Mouse (Mus musculus) heart, adult 8-10 months (tissue): ENCODE results near the gene Slc35e4. TPM values are rescaled to one million over a fixed set of nuclear protein-coding genes. Genes with fewer than 3 reads are reported as not detected.
"Not testable (repeated sequence)": the region's sequence is repeated elsewhere in the genome, so short reads cannot be mapped to it uniquely, and the experiment has no call there.

ENCODE experiments used
- DNase-seq: peaks from one replicate; pipeline ENCODE4 v3.0.0; 2022; ENCODE audit warnings: low spot score
- total RNA-seq, 4 experiments: library from RNA; stranded (reverse); gene quantifications; 2 replicates each; pipeline ENCODE4 v1.2.4; 2022

Slc35e4 gene
- total RNA-seq, 4 experiments from 2014 or later = 3.1 to 5.5 (median 4.3) TPM

- no peak for DNase-seq
Measured at GRCm38 (mm10) chr11:3918738-3919137, 4.3 kb upstream of the Slc35e4 start.

GRCm38 (mm10) chr11:3913316-3914108 lies 952 bp downstream of the Slc35e4 start:
- peak; percentile 94 for DNase-seq

GRCm38 (mm10) chr11:3912875-3913271 lies 1.6 kb downstream of the Slc35e4 start:
- peak; percentile 12 for DNase-seq

GRCm38 (mm10) chr11:3912100-3912874 lies 2.2 kb downstream of the Slc35e4 start:
- no peak for DNase-seq

GRCm38 (mm10) chr11:3911440-3911839 lies 3.0 kb downstream of the Slc35e4 start:
- not testable (repeated sequence) for DNase-seq

- no peak for DNase-seq
Measured at GRCm38 (mm10) chr11:3910513-3911310, 3.8 kb downstream of the Slc35e4 start.

- DNase-seq = no peak
Measured at GRCm38 (mm10) chr11:3909236-3909635, 5.2 kb downstream of the Slc35e4 start.

- no peak for DNase-seq
Measured at GRCm38 (mm10) chr11:3905446-3905845, 9.0 kb downstream of the Slc35e4 start.

GRCm38 (mm10) chr11:3904673-3905072 lies 9.8 kb downstream of the Slc35e4 start:
- DNase-seq = no peak

- DNase-seq = peak; percentile 42
Measured at GRCm38 (mm10) chr11:3903046-3903445, 11.4 kb downstream of the Slc35e4 start.

GRCm38 (mm10) chr11:3902516-3902915 lies 11.9 kb downstream of the Slc35e4 start:
- no peak for DNase-seq

GRCm38 (mm10) chr11:3900296-3900695 lies 14.2 kb downstream of the Slc35e4 start:
- no peak for DNase-seq

GRCm38 (mm10) chr11:3895933-3896332 lies 18.5 kb downstream of the Slc35e4 start:
- no peak for DNase-seq

- no peak for DNase-seq
Measured at GRCm38 (mm10) chr11:3895458-3895857, 19.0 kb downstream of the Slc35e4 start.

- peak; percentile 93 for DNase-seq
Measured at GRCm38 (mm10) chr11:3894406-3895281, 19.8 kb downstream of the Slc35e4 start, which contains the start of the genes 4921536K21Rik and Dusp18. Gene 4921536K21Rik, minus strand, starts transcription at chr11:3895098. Gene Dusp18, plus strand, starts transcription at chr11:3895240.

GRCm38 (mm10) chr11:3893970-3894369 lies 20.5 kb downstream of the Slc35e4 start:
- no peak for DNase-seq

- no peak for DNase-seq
Measured at GRCm38 (mm10) chr11:3887331-3887730, 27.1 kb downstream of the Slc35e4 start.

GRCm38 (mm10) chr11:3883711-3884110 lies 30.8 kb downstream of the Slc35e4 start:
- no peak for DNase-seq

- DNase-seq = peak; percentile 69
Measured at GRCm38 (mm10) chr11:3879836-3880235, 34.6 kb downstream of the Slc35e4 start.

- no peak for DNase-seq
Measured at GRCm38 (mm10) chr11:3878660-3879059, 35.8 kb downstream of the Slc35e4 start.

GRCm38 (mm10) chr11:3876419-3876818 lies 38.0 kb downstream of the Slc35e4 start:
- DNase-seq = no peak
